Mouse (Mus musculus): ENCODE measurements around the gene Hnrnpa1. TPM values are rescaled to one million over a fixed set of nuclear protein-coding genes. Genes with fewer than 3 reads are reported as not detected.

The Hnrnpa1 gene
- polyA plus RNA-seq (2012; rRNA removed), result 276 and 310 TPM in 2 replicates

DNA sequence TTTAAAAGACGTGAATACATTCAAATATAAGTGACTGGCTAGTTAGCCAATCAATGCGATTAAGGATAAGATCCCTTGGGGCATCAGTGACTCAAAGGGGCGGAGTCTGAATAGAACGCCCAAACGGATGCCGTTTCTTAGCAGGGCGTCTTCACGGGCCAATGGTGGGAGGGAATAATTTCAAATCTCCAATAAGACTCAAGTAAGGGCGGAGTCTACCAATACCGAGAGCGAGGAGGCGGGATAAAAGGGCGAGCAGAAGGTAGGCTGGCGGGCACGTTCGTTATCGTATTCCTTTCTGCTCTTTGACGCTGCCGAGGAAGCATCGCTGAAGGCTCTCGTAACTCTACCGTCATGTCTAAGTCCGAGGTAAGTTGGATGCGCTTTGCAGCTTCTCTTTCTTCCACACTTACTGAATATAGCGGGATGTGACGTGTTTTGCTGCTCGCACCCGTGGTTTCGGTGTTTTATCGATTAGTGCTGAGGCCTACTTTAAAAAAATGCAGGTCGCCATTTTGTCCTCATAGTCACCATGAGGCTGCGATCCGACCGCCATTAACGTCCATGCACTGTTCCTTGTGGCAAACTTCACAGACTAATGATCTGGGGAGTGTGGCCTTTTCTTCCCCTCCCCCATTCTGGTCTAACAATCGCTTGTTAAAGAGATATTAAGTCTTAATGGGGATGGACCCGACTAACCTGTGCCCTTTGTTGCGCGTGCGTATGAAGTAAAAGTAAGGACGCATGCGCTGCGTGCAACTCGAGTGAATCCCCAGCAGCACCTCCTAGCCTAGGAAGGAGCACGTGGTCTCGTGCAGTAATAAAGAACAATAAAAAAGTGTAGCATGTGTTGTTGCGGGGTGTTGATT, at the start of gene Hnrnpa1:
Gene Hnrnpa1, plus strand, starts transcription at position 273 of the 869 bp plus-strand sequence.
- Histone ChIP-seq H3K4me3 (ENCODE audit: insufficient read depth, low read length) (peak within 1 kb of the TSS; percentile 79), H3K4me1 (ENCODE audit: control insufficient read depth, insufficient read depth, low read length) (no peaks in the 10 kb centered on the region), H3K27ac (ENCODE audit: insufficient read depth, low read length) (peak within 1 kb of the TSS; percentile 51)
- TF ChIP-seq POLR2A (IDR thresholded peaks at IDR 0.05; ENCODE audit: extremely low read depth, insufficient read depth, low read length), result peak; percentile 99
- no peak for TF ChIP-seq CTCF (IDR thresholded peaks at IDR 0.05; ENCODE audit: extremely low read depth, insufficient read depth, low read length)

DNA sequence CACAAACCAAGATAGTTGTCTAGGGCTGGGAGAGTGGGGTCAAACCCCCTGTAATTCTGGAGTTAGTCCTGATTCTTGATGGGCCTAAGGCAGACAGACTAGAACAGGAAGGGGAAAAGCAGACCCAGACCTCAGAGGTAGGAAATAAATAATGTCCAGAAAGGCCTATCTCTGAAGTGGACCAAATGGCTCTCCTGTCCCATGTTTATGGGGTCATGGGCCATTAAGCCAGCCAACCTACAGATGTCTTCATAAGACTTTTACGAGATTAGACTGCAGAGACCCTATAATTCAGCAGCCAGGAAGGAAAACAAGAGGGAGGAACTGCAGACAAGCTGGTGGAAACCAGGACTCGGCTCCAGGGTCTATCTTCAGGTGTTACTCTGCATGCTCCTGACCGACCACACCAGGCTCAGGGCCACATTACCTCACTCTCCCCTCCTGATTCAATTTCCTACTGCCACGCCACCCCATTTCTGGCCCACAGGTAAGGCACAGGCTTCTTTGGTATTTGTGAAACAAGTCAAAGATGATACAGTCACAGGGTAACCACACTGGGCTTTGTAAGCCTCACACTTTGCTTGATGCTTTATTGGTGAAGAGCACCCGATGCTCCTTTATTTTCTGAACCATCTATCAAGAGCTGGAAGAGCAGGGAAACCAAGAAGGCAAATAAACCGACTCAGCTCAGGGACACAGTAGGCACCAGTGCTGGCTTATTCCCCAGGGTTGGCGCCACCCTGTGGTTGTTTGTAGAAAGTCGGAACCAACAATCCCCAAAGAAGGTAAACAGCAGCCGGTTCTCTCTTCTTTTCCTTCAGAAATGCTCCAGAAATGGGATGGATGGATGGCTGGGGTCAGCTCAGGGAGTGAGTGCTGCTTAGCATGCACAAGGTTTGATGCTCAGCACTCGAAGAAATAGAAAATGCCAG, 49.4 kb upstream of the Hnrnpa1 start:
- H3K4me1 ChIP-seq (ENCODE audit: control insufficient read depth, insufficient read depth, low read length), result no peaks in the 10 kb centered on the region
- no peak overlapping the region for H3K4me3 ChIP-seq (ENCODE audit: insufficient read depth, low read length)
- TF ChIP-seq POLR2A (IDR thresholded peaks at IDR 0.05; ENCODE audit: extremely low read depth, insufficient read depth, low read length) (no peak), CTCF (IDR thresholded peaks at IDR 0.05; ENCODE audit: extremely low read depth, insufficient read depth, low read length) (peak; percentile 61)
- H3K27ac ChIP-seq (ENCODE audit: insufficient read depth, low read length), result no peak overlapping the region

DNA sequence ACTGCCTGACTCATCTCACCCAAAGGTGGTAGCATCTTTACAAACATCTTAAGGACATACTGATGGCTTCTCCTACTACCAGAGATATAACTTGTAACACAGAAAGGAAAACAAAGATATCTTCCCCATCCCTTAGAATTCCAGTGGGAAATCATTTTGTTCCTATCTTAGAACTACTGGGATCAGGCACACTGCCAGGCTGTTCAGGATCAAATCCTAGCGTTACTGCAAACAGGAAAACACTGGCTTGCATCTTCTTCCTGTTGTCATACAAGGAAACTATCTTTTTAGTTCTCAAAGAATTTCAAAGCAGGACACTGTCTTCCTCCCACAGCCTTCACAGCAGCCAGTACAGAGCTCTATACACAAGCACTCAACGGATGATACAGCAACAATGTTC, 46.6 kb upstream of the Hnrnpa1 start:
- H3K4me3 ChIP-seq (ENCODE audit: insufficient read depth, low read length), result no peak overlapping the region
- peaks cover 1% of the 10 kb centered on the region; the same call in 1 of the 2 replicates for H3K4me1 ChIP-seq (ENCODE audit: control insufficient read depth, insufficient read depth, low read length)
- H3K27ac ChIP-seq (ENCODE audit: insufficient read depth, low read length), result no peak overlapping the region
- TF ChIP-seq POLR2A (IDR thresholded peaks at IDR 0.05; ENCODE audit: extremely low read depth, insufficient read depth, low read length) (no peak), CTCF (IDR thresholded peaks at IDR 0.05; ENCODE audit: extremely low read depth, insufficient read depth, low read length) (no peak)

- Histone ChIP-seq H3K4me1 (ENCODE audit: control insufficient read depth, insufficient read depth, low read length) (peaks cover 1% of the 10 kb centered on the region; the same call in 1 of the 2 replicates), H3K27ac (ENCODE audit: insufficient read depth, low read length) (no peak overlapping the region), H3K4me3 (ENCODE audit: insufficient read depth, low read length) (no peak overlapping the region)
- TF ChIP-seq POLR2A (IDR thresholded peaks at IDR 0.05; ENCODE audit: extremely low read depth, insufficient read depth, low read length) (no peak), CTCF (IDR thresholded peaks at IDR 0.05; ENCODE audit: extremely low read depth, insufficient read depth, low read length) (no peak)
Observed at GRCm38 (mm10) chr15:103196835-103197234, 43.4 kb upstream of the Hnrnpa1 start.

GRCm38 (mm10) chr15:103197785-103198184, 42.4 kb upstream of the Hnrnpa1 start:
- TF ChIP-seq CTCF (IDR thresholded peaks at IDR 0.05; ENCODE audit: extremely low read depth, insufficient read depth, low read length), result no peak
- H3K4me1 ChIP-seq (ENCODE audit: control insufficient read depth, insufficient read depth, low read length), result peaks cover 1% of the 10 kb centered on the region; the same call in 1 of the 2 replicates
- H3K4me3 ChIP-seq (ENCODE audit: insufficient read depth, low read length), result no peak overlapping the region
- H3K27ac ChIP-seq (ENCODE audit: insufficient read depth, low read length), result peak overlapping the region; percentile 37; the same call in 1 of the 2 replicates

GRCm38 (mm10) chr15:103202088-103202793, 38.0 kb upstream of the Hnrnpa1 start:
- Histone ChIP-seq H3K27ac (ENCODE audit: insufficient read depth, low read length) (peak overlapping the region; percentile 28; the same call in 1 of the 2 replicates), H3K4me3 (ENCODE audit: insufficient read depth, low read length) (no peak overlapping the region)

DNA sequence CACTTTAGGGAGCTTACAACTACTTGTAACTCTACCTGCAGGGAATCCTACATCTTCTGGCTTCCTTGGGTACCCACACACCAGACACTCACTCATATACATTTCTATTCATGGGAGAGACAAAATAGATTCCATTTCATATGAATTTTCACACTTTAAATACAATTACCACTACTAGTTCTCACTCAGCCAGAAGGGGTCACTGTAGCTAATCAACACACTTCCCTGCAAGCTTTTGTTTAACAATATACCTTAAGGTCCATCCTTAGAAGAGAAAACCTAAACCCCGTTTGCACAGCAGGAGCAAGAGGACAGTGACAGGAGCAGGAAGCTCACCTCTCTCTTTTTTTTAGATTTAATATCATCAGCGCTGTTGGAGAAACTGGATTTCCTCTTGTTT, 35.1 kb upstream of the Hnrnpa1 start:
- Histone ChIP-seq H3K4me3 (ENCODE audit: insufficient read depth, low read length) (no peak overlapping the region), H3K27ac (ENCODE audit: insufficient read depth, low read length) (no peak overlapping the region), H3K4me1 (ENCODE audit: control insufficient read depth, insufficient read depth, low read length) (no peaks in the 10 kb centered on the region; the same call in 1 of the 2 replicates)
- TF ChIP-seq CTCF (IDR thresholded peaks at IDR 0.05; ENCODE audit: extremely low read depth, insufficient read depth, low read length), result no peak
- no peak for TF ChIP-seq POLR2A (IDR thresholded peaks at IDR 0.05; ENCODE audit: extremely low read depth, insufficient read depth, low read length)

More at GRCm38 (mm10) chr15:103202088-103202793, 38.0 kb upstream of the Hnrnpa1 start:
- no peak for TF ChIP-seq POLR2A (IDR thresholded peaks at IDR 0.05; ENCODE audit: extremely low read depth, insufficient read depth, low read length)
- no peak for TF ChIP-seq CTCF (IDR thresholded peaks at IDR 0.05; ENCODE audit: extremely low read depth, insufficient read depth, low read length)
- peaks cover 1% of the 10 kb centered on the region; the same call in 1 of the 2 replicates for H3K4me1 ChIP-seq (ENCODE audit: control insufficient read depth, insufficient read depth, low read length)

- 0 out of 2 replicates have a peak overlapping the region, but pooled peaks have one; percentile 46 for H3K27ac ChIP-seq (ENCODE audit: insufficient read depth, low read length)
- H3K4me1 ChIP-seq (ENCODE audit: control insufficient read depth, insufficient read depth, low read length), result peaks cover 4% of the 10 kb centered on the region; the same call in 1 of the 2 replicates
- TF ChIP-seq POLR2A (IDR thresholded peaks at IDR 0.05; ENCODE audit: extremely low read depth, insufficient read depth, low read length) (no peak), CTCF (IDR thresholded peaks at IDR 0.05; ENCODE audit: extremely low read depth, insufficient read depth, low read length) (no peak)
- H3K4me3 ChIP-seq (ENCODE audit: insufficient read depth, low read length), result peak overlapping the region; percentile 28
Observed at GRCm38 (mm10) chr15:103214149-103214548, 26.1 kb upstream of the Hnrnpa1 start.
